Mouse (Mus musculus): Measurements from ENCODE around the gene Pcca. TPM values are rescaled to one million over a fixed set of nuclear protein-coding genes. Genes with fewer than 3 reads are reported as not detected.

The Pcca gene
- polyA plus RNA-seq, 1 experiment from 2014 or later: 31.6 TPM

DNA sequence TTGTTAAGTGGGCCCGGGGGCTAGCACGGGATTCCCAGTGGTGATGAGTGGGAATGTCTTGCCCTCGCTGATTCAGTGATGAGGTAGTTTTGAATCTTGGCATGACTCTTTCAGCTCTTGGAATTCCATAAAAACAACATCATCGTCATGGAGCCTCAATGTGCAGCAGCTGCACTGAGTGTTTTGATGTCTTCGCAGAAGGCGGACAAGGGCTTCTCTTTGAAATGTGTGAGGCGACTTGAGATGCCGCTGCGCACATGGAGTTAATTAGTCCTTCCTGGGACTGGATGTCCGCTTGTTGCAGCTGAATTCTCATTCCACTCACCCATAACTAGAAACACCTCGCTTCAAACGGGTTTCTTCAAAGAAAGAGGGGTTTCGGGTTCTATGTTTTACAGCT lies 221.4 kb downstream of the Pcca start:
- H3K4me2 ChIP-seq (replicated peaks; ENCODE audit: low read depth, low read length): no peak overlapping the region
- no peak overlapping the region for H3K27ac ChIP-seq (ENCODE audit: low read depth, low read length)
- no peak overlapping the region for H3K9ac ChIP-seq (ENCODE audit: low read depth, low read length)
- H3K36me3 ChIP-seq (ENCODE audit: control insufficient read depth, insufficient read depth, low read length): no peaks in the 10 kb centered on the region
- no peak for ATAC-seq (ENCODE audit: low FRiP score)
- no peak for DNase-seq (ENCODE audit: low spot score)
- no peaks in the 10 kb centered on the region for H3K4me1 ChIP-seq (replicated peaks; ENCODE audit: control insufficient read depth, insufficient read depth, low read length)
- no peaks in the 10 kb centered on the region for H3K9me3 ChIP-seq (ENCODE audit: control insufficient read depth, low read length)
- H3K4me3 ChIP-seq (ENCODE audit: low read depth, low read length): no peak overlapping the region
- H3K27me3 ChIP-seq (ENCODE audit: control insufficient read depth, insufficient read depth, low read length): no peaks in the 10 kb centered on the region
- WGBS: 67% methylated on average over 13 of the region's 13 CpGs

DNA sequence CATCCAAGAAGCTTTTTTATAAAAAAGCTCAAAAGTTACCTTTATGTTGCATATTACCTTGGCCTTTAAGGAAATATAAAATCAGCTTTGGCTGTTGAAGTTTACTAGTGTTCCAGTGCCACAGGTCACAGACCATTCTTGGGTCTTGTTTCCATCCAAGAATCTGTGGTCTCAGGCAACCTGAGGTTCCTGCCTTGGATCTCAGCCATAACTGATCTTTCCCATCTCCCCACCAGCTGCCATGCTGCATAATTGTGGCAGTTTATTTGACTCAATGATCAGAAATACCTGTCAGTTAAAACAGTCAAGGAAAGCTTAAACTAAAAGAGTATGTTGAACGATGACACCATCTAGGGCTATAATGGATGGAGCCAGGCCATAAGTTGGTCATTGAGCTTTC lies 222.5 kb downstream of the Pcca start:
- no peak overlapping the region for H3K4me2 ChIP-seq (replicated peaks; ENCODE audit: low read depth, low read length)
- no peak overlapping the region for H3K27ac ChIP-seq (ENCODE audit: low read depth, low read length)
- no peaks in the 10 kb centered on the region for H3K36me3 ChIP-seq (ENCODE audit: control insufficient read depth, insufficient read depth, low read length)
- H3K9ac ChIP-seq (ENCODE audit: low read depth, low read length): no peak overlapping the region
- H3K4me1 ChIP-seq (replicated peaks; ENCODE audit: control insufficient read depth, insufficient read depth, low read length): no peaks in the 10 kb centered on the region
- no peaks in the 10 kb centered on the region for H3K9me3 ChIP-seq (ENCODE audit: control insufficient read depth, low read length)
- DNase-seq (ENCODE audit: low spot score) (no peak), ATAC-seq (ENCODE audit: low FRiP score) (no peak)
- no peaks in the 10 kb centered on the region for H3K27me3 ChIP-seq (ENCODE audit: control insufficient read depth, insufficient read depth, low read length)
- WGBS: 93% methylated on average over 1 of the region's 1 CpGs
- no peak overlapping the region for H3K4me3 ChIP-seq (ENCODE audit: low read depth, low read length)

GRCm38 (mm10) chr14:122759890-122760289 lies 225.8 kb downstream of the Pcca start:
- no peak for DNase-seq (ENCODE audit: low spot score)
- Histone ChIP-seq H3K9me3 (ENCODE audit: control insufficient read depth, low read length) (no peaks in the 10 kb centered on the region), H3K27ac (ENCODE audit: low read depth, low read length) (no peak overlapping the region), H3K9ac (ENCODE audit: low read depth, low read length) (no peak overlapping the region), H3K4me2 (replicated peaks; ENCODE audit: low read depth, low read length) (no peak overlapping the region), H3K4me1 (replicated peaks; ENCODE audit: control insufficient read depth, insufficient read depth, low read length) (no peaks in the 10 kb centered on the region), H3K4me3 (ENCODE audit: low read depth, low read length) (no peak overlapping the region), H3K36me3 (ENCODE audit: control insufficient read depth, insufficient read depth, low read length) (no peaks in the 10 kb centered on the region), H3K27me3 (ENCODE audit: control insufficient read depth, insufficient read depth, low read length) (no peaks in the 10 kb centered on the region)
- ATAC-seq (ENCODE audit: low FRiP score): no peak
- WGBS: 69% methylated on average over 3 of the region's 3 CpGs

- DNase-seq (ENCODE audit: low spot score) (no peak), ATAC-seq (ENCODE audit: low FRiP score) (no peak)
Measured at GRCm38 (mm10) chr14:122760803-122761202, 226.7 kb downstream of the Pcca start.

DNA sequence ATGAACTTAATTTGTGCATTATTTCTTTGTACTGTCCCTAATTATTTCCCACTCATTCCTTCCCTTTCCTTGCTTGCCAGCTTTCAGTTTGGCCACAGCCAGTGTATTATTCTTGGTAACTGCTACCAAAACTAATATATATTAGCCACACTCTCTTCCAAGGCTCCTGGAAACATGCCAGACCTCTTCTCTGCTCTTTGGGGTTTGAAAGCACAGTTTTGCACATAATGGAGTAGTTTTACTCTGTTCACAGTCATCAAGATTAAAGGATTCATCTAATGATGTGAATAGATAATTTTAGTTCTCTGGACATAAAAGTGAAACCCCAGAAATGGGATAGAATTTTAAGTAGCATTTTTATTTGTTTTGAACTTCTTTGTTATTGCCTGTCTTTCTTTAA lies 228.5 kb downstream of the Pcca start:
- Histone ChIP-seq H3K27ac (ENCODE audit: low read depth, low read length) (no peak overlapping the region), H3K9me3 (ENCODE audit: control insufficient read depth, low read length) (no peaks in the 10 kb centered on the region), H3K4me1 (replicated peaks; ENCODE audit: control insufficient read depth, insufficient read depth, low read length) (no peaks in the 10 kb centered on the region), H3K36me3 (ENCODE audit: control insufficient read depth, insufficient read depth, low read length) (no peaks in the 10 kb centered on the region), H3K4me3 (ENCODE audit: low read depth, low read length) (no peak overlapping the region), H3K27me3 (ENCODE audit: control insufficient read depth, insufficient read depth, low read length) (no peaks in the 10 kb centered on the region), H3K9ac (ENCODE audit: low read depth, low read length) (no peak overlapping the region), H3K4me2 (replicated peaks; ENCODE audit: low read depth, low read length) (no peak overlapping the region)
- ATAC-seq (ENCODE audit: low FRiP score) (no peak), DNase-seq (ENCODE audit: low spot score) (no peak)

More at GRCm38 (mm10) chr14:122760803-122761202, 226.7 kb downstream of the Pcca start:
- Histone ChIP-seq H3K4me2 (replicated peaks; ENCODE audit: low read depth, low read length) (no peak overlapping the region), H3K9me3 (ENCODE audit: control insufficient read depth, low read length) (no peaks in the 10 kb centered on the region), H3K4me1 (replicated peaks; ENCODE audit: control insufficient read depth, insufficient read depth, low read length) (no peaks in the 10 kb centered on the region), H3K27me3 (ENCODE audit: control insufficient read depth, insufficient read depth, low read length) (no peaks in the 10 kb centered on the region), H3K9ac (ENCODE audit: low read depth, low read length) (no peak overlapping the region), H3K36me3 (ENCODE audit: control insufficient read depth, insufficient read depth, low read length) (no peaks in the 10 kb centered on the region), H3K27ac (ENCODE audit: low read depth, low read length) (no peak overlapping the region), H3K4me3 (ENCODE audit: low read depth, low read length) (no peak overlapping the region)

DNA sequence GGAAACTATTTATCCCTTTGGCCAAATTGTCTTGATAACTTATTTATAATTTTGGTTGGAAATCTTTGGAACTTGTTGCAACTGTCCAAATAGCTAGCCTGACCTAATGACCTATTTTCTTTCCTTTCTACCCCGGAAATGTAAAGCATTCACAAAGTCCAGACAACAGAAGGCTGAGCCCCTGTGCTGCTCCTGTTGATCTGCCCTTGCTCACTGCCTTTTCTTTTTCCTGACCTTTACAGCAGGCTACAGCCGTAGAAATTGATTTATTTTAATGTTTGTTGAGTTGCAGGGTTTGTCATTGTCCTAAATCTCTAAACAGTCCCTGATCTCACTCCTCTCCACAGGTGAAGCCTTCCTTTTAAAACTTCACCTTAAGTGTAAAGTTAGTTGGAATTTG lies 231.8 kb downstream of the Pcca start:
- Histone ChIP-seq H3K9ac (ENCODE audit: low read depth, low read length) (no peak overlapping the region), H3K4me3 (ENCODE audit: low read depth, low read length) (no peak overlapping the region), H3K36me3 (ENCODE audit: control insufficient read depth, insufficient read depth, low read length) (no peaks in the 10 kb centered on the region), H3K4me1 (replicated peaks; ENCODE audit: control insufficient read depth, insufficient read depth, low read length) (no peaks in the 10 kb centered on the region), H3K27me3 (ENCODE audit: control insufficient read depth, insufficient read depth, low read length) (no peaks in the 10 kb centered on the region), H3K4me2 (replicated peaks; ENCODE audit: low read depth, low read length) (no peak overlapping the region), H3K27ac (ENCODE audit: low read depth, low read length) (no peak overlapping the region), H3K9me3 (ENCODE audit: control insufficient read depth, low read length) (no peaks in the 10 kb centered on the region)
- ATAC-seq (ENCODE audit: low FRiP score) (no peak), DNase-seq (ENCODE audit: low spot score) (no peak)
- WGBS: 59% methylated on average over 2 of the region's 2 CpGs

DNA sequence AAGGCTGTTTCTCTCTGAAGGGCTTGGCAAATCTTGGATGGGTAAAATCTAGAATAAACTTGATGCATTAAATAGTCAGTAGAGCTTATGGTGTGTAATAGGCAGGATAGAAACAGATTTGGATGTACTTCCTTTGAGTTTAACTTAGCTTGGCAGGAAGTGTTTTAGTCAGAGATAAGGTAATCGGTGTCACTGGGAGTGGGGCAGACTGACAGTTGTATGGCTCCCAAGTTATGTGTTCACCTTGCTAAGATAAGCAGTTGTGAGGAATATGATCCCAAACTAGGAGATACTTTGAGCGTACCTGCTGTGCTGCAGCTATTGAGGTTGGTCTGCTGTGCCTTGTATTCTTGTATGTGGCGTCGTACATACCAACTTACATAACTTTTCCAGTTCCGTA lies 232.3 kb downstream of the Pcca start:
- H3K4me3 ChIP-seq (ENCODE audit: low read depth, low read length): no peak overlapping the region
- no peak for ATAC-seq (ENCODE audit: low FRiP score)
- H3K4me1 ChIP-seq (replicated peaks; ENCODE audit: control insufficient read depth, insufficient read depth, low read length): no peaks in the 10 kb centered on the region

DNA sequence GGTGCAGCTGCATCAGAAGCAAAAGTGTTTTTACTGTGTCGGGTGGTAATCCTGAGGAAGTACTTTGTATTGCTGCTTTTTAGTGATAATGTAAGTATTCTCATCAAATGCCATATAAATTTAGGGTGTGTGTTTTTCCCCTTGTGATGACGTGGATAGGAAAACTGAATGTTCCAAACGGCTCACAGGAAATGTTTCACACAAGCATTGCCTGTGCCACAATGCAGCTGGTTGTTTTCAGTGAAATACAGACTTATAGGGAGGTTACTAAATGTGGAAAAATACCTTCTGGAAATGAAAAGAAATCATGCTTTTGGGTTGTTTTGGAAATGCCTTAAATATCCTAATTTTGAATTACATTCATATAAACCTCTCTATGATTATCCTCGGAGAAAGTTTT lies 250.6 kb downstream of the Pcca start:
- ATAC-seq (ENCODE audit: low FRiP score) (no peak), DNase-seq (ENCODE audit: low spot score) (no peak)
- Histone ChIP-seq H3K27ac (ENCODE audit: low read depth, low read length) (no peak overlapping the region), H3K4me2 (replicated peaks; ENCODE audit: low read depth, low read length) (no peak overlapping the region), H3K4me1 (replicated peaks; ENCODE audit: control insufficient read depth, insufficient read depth, low read length) (no peaks in the 10 kb centered on the region), H3K4me3 (ENCODE audit: low read depth, low read length) (no peak overlapping the region), H3K27me3 (ENCODE audit: control insufficient read depth, insufficient read depth, low read length) (no peaks in the 10 kb centered on the region), H3K9me3 (ENCODE audit: control insufficient read depth, low read length) (no peaks in the 10 kb centered on the region), H3K36me3 (ENCODE audit: control insufficient read depth, insufficient read depth, low read length) (no peaks in the 10 kb centered on the region), H3K9ac (ENCODE audit: low read depth, low read length) (no peak overlapping the region)
- WGBS: 87% methylated on average over 4 of the region's 4 CpGs

More for the DNA sequence above, 232.3 kb downstream of the Pcca start:
- no peak for DNase-seq (ENCODE audit: low spot score)
- no peaks in the 10 kb centered on the region for H3K9me3 ChIP-seq (ENCODE audit: control insufficient read depth, low read length)
- WGBS: 92% methylated on average over 5 of the region's 5 CpGs
- no peak overlapping the region for H3K4me2 ChIP-seq (replicated peaks; ENCODE audit: low read depth, low read length)
- H3K27ac ChIP-seq (ENCODE audit: low read depth, low read length): no peak overlapping the region
- H3K36me3 ChIP-seq (ENCODE audit: control insufficient read depth, insufficient read depth, low read length): no peaks in the 10 kb centered on the region
- H3K27me3 ChIP-seq (ENCODE audit: control insufficient read depth, insufficient read depth, low read length): no peaks in the 10 kb centered on the region
- no peak overlapping the region for H3K9ac ChIP-seq (ENCODE audit: low read depth, low read length)

DNA sequence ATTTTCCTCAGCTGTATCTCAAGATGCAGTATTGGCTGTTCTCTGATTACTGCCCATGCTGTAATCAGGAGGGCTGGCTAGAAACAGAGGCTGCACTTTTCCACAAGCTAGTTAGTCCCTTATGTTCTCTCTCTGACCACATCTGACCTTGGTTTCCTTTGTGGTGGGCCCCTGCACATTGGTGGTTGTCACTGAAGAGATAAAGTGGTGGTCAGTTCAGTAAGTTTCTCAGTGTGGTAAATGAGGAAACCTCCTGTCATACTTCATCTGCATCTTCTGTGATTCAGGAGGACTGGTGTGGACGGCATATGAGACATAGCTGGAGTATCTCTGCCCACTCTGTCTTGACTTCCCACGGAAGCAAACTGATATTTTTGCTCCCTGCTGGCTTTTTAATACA lies 254.1 kb downstream of the Pcca start:
- H3K9me3 ChIP-seq (ENCODE audit: control insufficient read depth, low read length): no peaks in the 10 kb centered on the region
- ATAC-seq (ENCODE audit: low FRiP score): no peak

More for the DNA sequence above, 254.1 kb downstream of the Pcca start:
- Histone ChIP-seq H3K27me3 (ENCODE audit: control insufficient read depth, insufficient read depth, low read length) (no peaks in the 10 kb centered on the region), H3K4me1 (replicated peaks; ENCODE audit: control insufficient read depth, insufficient read depth, low read length) (no peaks in the 10 kb centered on the region), H3K27ac (ENCODE audit: low read depth, low read length) (no peak overlapping the region), H3K4me3 (ENCODE audit: low read depth, low read length) (no peak overlapping the region), H3K36me3 (ENCODE audit: control insufficient read depth, insufficient read depth, low read length) (no peaks in the 10 kb centered on the region), H3K9ac (ENCODE audit: low read depth, low read length) (no peak overlapping the region), H3K4me2 (replicated peaks; ENCODE audit: low read depth, low read length) (no peak overlapping the region)
- 76% methylated on average over 2 of the region's 2 CpGs for WGBS
- no peak for DNase-seq (ENCODE audit: low spot score)
